Mouse (Mus musculus): ENCODE data around the gene Cdk6.

Cdk6 gene

DNA sequence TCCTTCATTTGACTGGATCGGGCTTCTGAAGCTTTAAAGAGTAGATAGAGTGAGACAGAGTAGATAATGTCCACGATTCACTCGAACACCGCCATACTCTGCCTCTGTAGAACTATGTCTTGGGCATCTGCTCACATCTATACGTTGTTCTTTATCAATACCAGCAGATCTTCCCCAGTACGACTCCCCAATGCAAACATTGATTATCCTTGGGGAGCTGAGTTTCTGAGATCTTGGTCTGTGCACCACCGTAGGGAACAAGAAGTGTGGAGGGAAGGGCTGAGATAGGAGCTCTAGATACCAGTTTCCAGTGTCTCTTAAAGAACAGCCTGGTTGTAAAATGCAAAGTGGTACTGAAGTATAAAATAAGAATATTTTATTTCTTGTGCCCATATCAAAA is 141.2 kb downstream of the Cdk6 start:
- DNase-seq (ENCODE audit: extremely low spot score, low read depth, low spot score): no peak

DNA sequence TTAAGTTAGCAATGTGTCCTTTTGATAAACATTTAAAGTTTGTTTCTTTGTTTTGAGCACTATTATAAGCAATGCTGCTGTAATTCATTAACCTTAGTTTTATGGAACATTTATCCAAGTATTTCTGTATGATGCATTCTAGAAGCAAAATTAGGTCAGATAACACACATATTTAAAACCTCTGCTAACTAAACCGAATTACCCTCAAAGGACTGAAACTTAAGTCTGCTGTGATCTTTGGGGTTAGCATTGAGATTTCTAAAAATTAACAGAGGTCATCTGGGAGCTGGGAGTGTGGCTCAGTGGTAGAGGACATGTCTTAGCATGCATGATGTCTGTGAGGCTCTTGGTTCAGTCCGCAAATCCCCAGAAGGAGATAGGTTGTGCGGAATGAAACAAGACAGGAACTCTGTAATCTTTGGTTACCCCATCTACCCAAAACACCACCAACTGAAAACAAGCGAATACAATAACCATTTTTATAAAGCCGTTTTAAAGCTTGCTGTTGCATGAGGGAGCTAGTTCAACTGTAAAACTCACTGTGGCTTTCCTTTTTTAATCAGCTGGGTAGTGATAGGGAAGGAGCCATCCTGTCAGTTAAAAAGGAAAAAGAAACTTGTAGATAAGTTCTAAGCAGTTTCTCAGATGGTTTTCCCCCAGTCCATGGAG is 141.9 kb downstream of the Cdk6 start:
- no peak for DNase-seq (ENCODE audit: extremely low spot score, low read depth, low spot score)

DNA sequence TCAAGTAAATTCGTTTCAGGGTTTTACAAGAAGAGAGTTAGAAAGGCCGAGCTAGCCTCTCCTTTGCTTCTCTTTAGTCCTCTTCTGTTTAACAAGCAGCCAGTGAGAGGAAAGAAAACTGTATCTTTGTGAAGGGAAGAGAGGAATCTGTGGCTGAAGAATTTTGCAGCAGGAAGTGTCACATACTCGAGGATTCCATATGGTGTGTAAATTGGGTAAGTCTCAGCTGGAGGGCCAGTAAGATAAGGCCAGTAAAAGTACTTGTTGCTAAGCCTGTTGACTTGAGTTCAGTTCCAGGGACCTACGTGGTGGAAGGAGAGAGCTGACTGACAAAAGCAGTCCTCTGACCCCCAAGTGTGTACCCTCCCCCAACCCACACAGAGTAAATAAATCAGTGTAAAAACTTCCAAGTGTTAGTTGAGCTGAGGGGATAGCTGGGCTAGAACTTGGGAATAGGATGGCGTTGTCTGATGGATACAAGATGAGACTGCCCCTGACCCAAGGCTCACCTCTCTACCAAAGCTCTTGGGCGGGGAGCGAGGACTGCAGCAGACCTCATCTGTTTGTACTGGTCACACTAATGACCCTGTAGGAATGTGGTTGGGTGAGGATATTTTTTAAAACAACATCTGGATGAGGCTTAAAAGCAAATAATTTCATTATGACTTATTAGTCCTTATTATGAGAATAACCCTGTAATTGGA is 145.4 kb downstream of the Cdk6 start:
- DNase-seq (ENCODE audit: extremely low spot score, low read depth, low spot score): no peak

DNA sequence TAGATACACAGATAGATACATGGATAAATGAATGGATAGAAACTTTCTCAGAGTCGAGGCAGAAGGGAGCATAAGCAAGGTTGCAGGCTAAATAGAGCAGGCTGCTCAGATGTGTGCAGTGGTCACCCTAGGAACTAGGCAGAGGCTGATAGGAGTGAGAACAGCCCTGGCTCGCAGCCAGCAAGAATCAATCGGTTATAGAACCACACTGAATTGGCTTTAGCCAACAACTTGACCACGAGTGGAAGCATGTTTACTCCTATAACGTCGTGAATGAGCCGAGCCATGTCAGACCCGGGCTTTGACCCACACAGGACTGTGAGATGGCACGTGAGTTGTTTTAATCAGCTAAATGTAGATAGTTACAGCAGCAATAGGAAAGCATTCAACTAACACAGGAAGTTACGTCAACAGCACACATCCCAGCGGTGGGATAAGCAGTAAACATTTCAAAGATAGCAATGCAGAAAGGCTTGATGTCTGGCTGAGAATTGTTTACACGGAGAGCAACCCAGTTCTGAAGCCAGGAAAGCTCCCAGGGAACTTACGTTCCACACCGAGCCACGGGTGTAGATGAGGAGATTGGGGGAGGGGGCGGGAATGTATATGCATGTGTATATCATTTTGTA is 147.0 kb downstream of the Cdk6 start:
- no peak for DNase-seq (ENCODE audit: extremely low spot score, low read depth, low spot score)

DNA sequence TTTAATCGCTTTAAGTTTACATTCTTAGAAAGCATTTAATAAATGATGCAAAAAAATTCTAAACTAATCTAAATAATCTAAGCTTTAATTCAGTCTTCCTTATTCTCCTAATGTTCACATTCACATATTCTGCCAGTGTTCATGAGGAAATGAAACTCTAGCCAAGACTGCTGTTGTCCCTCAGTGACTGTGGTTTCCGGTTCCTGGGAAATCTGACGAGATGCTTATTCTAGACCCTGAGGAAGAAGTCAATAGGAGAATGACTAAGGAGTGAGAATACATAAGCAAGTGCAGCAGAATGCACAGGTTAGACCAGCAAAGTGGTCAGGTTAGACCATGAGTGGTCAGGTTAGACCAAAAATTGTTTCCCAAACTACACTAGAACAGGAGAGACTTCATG is 149.1 kb downstream of the Cdk6 start:
- DNase-seq (ENCODE audit: extremely low spot score, low read depth, low spot score): no peak

DNA sequence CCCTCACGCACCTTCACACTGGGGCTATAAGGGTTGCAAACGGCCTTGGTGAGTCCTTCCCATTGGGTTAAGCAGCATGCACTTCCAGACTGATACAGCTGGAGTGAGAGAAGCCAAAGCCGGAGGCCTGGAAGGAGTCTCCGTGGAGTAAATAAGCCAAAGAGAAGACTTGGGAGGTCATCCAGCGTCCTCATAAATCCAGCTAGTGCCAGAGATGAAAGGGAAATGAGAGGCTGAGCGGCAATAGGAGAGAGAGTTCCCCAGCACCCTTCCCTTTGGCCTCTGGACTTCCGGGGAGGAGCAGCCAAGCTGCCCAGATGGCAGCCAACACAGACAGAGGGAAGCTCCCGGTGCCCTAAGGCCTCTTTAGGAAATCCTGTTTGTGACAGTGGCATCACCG is 149.8 kb downstream of the Cdk6 start:
- DNase-seq (ENCODE audit: extremely low spot score, low read depth, low spot score): no peak

DNA sequence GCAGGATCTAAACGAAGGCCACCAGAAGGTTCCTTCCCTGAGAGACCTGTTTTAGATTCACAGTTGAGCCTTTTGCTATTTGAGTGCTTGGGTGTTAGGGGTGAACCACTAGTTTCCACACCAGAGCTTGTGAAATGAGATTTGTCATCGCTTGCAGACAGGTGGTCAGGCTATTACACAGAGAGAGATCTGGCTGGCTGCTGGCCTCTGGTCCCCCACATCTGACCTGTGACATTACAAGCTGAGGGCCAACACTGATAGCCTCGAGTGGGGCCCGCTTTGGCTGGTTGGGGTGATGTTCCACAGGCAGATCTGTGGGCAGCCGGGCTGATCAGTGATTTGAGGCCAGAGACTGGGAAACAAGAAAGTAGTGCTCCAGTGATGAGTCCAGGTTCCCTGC is 150.6 kb downstream of the Cdk6 start:
- DNase-seq (ENCODE audit: extremely low spot score, low read depth, low spot score): no peak

DNA sequence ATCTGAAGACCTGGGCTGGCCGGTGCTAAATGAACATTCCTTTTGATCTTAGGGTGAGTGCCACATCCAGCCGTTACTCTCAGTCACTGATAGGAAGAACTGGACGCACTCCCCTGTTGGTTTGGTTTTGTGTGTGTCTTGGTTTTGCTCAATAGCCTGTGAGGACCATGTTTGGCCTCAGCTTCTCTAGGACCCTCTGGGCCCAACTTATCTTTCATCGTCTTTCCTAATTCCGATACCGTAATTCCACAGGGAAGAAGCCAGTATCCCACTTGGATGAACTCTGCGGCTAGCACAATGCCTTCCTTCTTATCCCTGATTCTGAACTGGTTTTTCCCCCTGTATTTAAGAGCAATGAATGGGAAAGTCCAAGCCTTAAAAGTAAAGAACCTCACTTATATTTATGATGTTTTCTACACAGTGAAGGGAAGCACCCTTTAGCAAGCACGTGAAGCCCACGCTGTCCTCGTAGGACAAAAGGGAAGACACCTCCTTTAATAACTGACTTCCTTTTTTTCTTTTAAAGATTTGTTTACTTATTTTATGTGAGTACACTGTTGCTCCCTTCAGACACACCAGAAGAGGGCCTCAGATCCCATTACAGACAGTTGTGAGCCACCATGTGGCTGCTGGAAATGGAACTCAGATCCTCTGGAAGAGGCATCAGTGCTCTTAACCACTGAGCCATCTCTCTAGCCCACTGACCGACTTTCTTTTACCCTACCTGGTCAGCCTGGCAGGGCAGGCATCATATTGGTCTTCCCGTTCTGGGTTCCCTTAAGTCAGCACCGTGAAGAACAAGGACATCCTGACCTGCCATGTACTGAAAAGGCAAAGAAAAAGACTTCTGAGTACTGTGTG is 151.7 kb downstream of the Cdk6 start:
- no peak for DNase-seq (ENCODE audit: extremely low spot score, low read depth, low spot score)

DNA sequence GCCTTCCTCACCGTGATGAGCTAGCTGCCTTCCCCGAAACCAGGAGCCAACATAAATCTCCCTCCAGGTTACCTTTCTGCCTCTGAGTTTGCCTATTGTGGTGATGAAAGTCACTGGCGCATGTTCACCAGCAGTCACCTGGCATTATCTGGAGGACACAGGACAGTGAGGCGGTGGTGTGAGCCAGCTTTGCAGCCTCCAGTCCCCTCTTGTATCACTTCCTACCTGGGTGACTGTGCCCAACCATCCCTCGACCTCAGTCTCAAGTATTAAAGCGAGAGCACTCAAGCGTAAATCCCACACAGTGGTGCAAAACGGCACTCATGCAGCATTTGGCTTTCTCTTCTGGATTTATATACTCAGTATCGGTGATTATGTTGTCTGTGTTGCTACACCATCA is 152.7 kb downstream of the Cdk6 start:
- no peak for DNase-seq (ENCODE audit: extremely low spot score, low read depth, low spot score)

DNA sequence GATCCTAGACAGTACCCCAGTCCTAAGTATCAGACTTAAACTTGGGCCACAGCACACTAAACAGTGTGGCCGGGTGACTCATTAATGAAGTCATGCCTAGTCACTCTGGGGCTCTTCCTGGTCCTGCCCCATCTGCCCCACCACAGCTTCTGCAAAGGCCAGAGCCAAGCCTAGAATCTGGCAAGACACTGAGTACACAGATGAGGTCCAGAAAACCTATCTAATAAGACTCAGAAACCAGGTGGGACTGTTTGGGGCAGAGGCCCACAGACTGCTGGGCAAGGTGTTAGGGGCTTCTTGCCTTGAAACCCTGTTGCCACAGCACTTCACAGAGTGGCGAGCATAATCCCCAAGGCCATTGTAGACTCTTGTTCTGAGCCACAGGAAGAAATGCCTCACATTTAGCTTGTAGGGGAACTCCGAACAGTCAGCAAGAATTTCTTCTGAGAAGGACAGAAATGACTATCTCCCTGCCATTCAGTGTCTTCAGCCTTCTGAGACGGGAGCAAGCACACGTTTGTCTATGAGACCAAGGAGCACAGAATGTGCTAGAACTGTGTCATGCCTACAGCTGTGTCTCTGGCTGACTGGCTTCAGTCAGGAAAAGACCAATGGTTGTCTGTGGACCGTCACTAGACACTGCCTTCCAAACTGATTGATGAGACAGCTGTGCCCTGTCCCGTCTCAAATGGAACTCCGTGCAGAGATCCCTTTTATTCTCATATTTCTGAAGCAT is 153.3 kb downstream of the Cdk6 start:
- no peak for DNase-seq (ENCODE audit: extremely low spot score, low read depth, low spot score)

DNA sequence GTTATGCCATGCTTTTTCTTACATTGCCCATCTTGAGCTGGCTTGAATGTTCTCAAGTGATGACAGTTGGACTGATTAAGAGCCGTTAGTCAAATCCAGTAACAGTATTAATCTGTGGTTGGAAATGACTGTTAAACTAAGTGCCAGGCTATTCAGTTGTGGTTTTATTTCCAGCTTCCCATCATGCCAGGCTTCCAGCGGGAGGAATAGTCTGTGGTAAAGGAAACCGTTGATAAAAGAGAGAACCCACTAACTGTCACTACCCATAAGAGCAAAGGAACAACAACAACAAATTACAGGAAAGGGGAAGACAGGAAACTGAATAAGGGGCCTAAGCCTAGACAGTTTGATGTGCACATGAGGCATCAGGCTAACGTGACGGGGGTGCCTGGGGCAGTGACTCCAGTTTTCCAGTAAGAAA is 156.2 kb downstream of the Cdk6 start:
- DNase-seq (ENCODE audit: extremely low spot score, low read depth, low spot score): no peak

DNA sequence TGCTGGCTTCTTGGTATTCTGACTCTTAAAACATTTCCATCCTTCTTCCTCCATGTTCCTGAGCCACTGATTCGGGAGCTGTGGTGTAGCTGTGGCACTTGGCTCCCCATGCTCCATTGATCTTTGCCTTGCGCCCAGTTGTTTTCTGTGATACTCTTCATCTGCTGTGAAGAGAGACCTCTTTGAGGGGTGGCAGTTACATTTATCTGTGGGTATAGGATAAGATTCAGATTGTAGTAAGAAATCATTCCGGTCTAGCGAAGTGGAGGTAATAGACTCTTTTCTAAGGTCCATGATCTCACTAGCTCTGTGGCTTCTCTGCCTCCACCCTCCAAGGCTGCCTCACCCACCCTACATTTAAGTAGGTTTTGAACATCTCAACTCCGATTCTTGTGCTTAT is 159.0 kb downstream of the Cdk6 start:
- no peak for DNase-seq (ENCODE audit: extremely low spot score, low read depth, low spot score)

DNA sequence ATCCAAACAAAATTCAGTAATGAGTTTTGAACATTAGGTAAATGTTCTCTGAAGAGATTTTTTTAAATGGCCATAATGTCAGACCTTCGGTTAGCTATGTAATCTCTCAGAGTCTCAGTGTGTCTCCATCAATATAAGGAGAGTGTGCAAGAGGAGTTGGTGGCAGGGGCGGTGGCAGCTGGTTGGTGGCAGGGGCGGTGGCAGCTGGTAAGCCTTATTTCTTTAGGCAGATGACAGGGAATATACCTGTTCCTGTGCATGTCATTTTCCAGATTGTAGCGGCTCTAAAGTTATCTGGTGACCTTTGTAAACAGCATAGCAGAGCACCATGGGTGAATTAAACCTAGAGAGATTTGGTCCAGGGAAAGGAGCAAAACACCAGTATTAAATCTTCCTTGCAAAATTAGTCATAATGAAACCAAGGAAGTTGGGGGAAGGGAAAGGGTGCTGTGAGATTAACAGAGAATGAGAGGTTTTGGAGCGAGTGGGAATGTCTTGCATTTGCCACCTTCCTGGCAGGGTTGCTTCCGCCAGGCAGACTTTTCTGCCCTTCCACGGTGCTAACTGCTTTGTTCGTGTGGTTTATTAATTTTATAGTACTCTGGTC is 159.8 kb downstream of the Cdk6 start:
- DNase-seq (ENCODE audit: extremely low spot score, low read depth, low spot score): no peak

DNA sequence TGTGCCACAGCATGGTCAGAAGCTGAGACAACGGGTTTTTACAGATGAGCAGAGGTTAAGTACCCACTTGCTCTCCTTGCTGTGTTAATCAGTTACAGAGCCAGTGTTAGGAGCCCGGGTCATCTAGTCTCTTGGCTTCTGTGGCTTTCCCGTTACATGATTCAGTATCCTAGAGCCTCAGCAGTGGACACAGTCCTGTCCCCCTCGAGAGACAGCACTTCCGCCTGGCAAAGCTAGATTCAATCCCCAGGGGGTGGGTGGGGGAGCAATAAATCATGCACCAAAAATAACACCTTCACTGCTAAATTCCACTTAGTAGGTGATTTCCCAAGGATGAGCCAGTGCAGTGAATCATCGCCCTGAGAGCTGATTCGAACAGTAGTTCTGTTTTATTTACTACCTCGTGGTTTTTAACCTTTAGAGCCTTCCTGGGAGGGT is 160.3 kb downstream of the Cdk6 start:
- no peak for DNase-seq (ENCODE audit: extremely low spot score, low read depth, low spot score)

DNA sequence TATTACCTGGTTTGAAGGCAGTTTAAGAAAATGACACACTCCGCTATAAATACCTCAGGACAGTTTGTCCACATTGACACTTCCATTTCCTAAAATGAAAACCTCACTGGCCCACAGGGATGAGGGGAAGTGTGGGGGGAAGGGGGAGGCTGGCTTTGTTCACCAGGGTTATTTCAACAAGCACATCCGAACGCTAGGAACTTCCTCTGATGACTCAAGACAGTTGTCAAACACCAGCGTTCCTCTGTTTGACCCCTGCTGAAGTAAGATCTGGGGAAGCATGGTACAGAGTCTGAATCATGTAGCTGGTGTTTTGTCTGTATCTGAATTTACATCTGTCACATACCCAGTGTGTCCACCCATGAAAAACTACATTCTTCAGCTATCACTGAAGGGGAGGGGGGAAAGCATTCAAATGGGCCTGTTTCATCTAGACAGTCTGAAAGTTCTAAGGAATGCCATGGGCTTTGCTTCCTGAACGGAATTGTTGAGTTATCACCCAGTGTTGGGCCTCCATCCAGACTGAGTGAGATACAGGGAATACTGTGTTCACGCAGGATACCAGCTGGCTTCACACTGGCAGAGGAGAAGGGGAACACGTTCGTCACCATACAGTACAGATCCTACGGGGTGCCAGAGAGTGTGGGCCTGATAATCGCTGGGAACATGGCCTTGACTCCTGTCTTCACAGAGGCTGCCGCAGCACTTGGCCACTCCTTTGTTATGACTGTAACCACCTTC is 161.5 kb downstream of the Cdk6 start:
- DNase-seq (ENCODE audit: extremely low spot score, low read depth, low spot score): no peak

DNA sequence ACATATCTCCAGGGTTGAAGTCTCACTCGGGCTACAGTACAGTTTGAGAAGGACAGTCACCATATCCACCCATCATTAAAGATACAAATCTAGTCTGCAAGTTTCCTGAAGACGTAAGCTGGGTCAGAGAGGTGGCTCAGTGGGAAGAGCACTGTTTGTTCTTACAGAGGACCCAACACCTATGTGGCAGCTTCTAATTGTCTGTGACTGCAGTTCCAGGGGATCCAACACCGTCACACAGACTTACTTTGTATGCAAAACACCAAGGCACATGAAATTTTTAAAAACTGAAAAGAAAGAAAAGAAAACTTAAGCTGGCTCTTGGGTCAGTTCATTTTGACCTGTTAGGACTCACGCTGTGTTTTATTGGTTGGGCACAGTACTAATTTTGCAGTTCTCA is 162.1 kb downstream of the Cdk6 start:
- DNase-seq (ENCODE audit: extremely low spot score, low read depth, low spot score): no peak

DNA sequence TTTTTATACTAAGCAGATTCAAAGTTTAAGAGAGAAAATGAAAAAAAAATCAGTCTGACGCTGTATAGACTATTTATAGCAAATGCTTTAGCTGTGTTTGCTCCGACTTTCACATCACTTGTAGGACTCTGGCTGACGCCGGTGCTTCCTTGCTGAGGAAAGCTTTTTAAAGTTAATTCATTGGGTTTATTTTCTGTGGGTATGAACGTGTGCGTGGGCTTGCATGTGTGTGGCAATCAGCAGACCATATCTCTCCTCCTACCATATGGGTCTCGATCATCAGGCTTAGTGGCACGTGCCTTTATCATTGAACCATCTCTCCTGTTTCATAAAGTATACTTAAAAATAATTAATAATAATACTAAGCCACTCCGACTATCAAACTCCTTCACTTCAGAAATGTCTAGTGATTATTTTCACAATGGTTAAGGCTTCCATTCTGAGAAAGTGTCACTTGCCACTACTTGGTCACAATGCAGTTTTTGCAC is 162.6 kb downstream of the Cdk6 start:
- DNase-seq (ENCODE audit: extremely low spot score, low read depth, low spot score): no peak

DNA sequence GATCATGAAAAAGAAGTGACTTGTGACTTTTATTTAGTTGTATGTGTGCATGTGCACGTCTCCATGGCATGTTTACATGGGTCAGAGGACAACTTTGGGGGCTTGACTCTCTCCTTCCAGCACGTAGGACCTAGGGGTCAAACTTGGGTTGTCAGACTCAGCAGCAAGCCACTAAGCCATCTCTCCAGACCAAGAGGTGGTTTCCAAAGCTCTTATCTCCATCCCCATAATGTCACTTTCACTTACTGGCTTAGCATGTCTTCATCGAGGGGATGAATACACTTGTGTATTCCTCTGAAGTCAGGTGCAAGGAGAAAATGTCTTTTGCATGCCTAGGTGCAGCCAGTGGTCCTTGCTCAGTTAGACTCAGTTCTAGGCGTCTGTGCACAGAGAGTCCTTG is 163.2 kb downstream of the Cdk6 start:
- DNase-seq (ENCODE audit: extremely low spot score, low read depth, low spot score): no peak

DNA sequence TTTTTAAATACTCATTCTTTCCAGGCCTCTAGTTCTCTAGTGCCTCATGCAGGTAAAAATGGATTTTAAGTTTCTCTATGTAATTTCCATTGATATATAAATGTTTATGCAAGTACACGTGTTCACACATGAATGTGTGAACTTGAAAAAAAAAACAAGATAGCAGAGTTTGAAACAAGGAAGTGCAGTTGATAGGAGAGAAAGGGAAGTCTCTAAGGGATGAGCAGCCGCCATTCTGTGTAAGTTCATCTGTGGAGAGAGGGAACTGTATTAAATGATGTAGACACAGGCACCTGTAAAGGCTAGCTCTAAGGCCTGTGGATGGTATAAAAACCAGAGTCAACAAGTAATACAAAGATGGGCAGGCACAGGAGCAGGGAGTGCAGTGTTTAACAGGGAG is 164.3 kb downstream of the Cdk6 start:
- DNase-seq (ENCODE audit: extremely low spot score, low read depth, low spot score): no peak

Measured in hindlimb bud, embryonic 11.5 days (tissue).